ENCODE assay signal across 19 mouse cellular contexts in genomic region chr5:62760791-62761504, GRCm38 (mm10). TPM values are rescaled to one million over a fixed set of nuclear protein-coding genes. Genes with fewer than 3 reads are reported as not detected.
DNase-seq lines count a peak whose midpoint lies in the region; ATAC-seq and TF ChIP-seq lines count a peak whose summit lies in the region.
"Had no signal": no experiment of that assay in that cellular context is flagged by ENCODE, and none has a peak within 500 bp of the region (broad histone marks: within the 10 kb centered on the region; RNA-seq: fewer than 3 reads in every experiment).

No protein-coding gene starts in this region.

- H3K27ac ChIP-seq in kidney, adult 2 months (ENCODE audit: insufficient read depth, low read depth, low read length): no peak overlapping the region
- H3K27ac ChIP-seq in lung, postnatal 0 days (ENCODE audit: low read length): no peak overlapping the region
- H3K27ac ChIP-seq in macrophage: peak overlapping the region; percentile 87
- H3K27ac ChIP-seq: liver, embryonic 15.5 days; midbrain, embryonic 15.5 days had no signal

- WGBS in kidney, adult 2 months: 56% methylated on average over 5 of the region's 5 CpGs
- WGBS in lung, postnatal 0 days: 16% methylated on average over 5 of the region's 5 CpGs
- 17% methylated on average over 5 of the region's 5 CpGs for WGBS in macrophage (ENCODE audit: missing documents)

- no peak for ATAC-seq in lung, postnatal 0 days
- ATAC-seq: forebrain, embryonic 16.5 days; midbrain, embryonic 15.5 days had no signal

- H3K4me3 ChIP-seq in kidney, adult 2 months (ENCODE audit: insufficient read depth, low read depth, low read length): no peak overlapping the region
- H3K4me3 ChIP-seq in lung, postnatal 0 days (ENCODE audit: low read depth, low read length): no peak overlapping the region
- no peak overlapping the region for H3K4me3 ChIP-seq in macrophage (ENCODE audit: inconsistent target)
- H3K4me3 ChIP-seq: liver, embryonic 15.5 days; midbrain, embryonic 15.5 days had no signal

- TF ChIP-seq CTCF in kidney, adult 2 months (conservative IDR thresholded peaks at IDR 0.05; ENCODE audit: insufficient read depth, insufficient read length, low read depth, low read length): no peak
- no peak for TF ChIP-seq CTCF in lung, postnatal 0 days (IDR thresholded peaks at IDR 0.05)

- peaks cover 58% of the 10 kb centered on the region for H3K79me2 ChIP-seq in macrophage (ENCODE audit: inconsistent target)

- no peak overlapping the region for H3K9ac ChIP-seq in lung, postnatal 0 days (replicated peaks; ENCODE audit: low read depth)
- H3K9ac ChIP-seq: liver, embryonic 15.5 days; midbrain, embryonic 15.5 days had no signal

- intact Hi-C loops in heart, postnatal 14 days (cut with DNase I): loop anchor here (10.0 kb wide), 1 partner anchor 46 kb away; no protein-coding TSS in a partner anchor

- no peak for TF ChIP-seq POLR2A in kidney, adult 2 months (IDR thresholded peaks at IDR 0.05; ENCODE audit: low read depth, low read length)

- H3K4me2 ChIP-seq in lung, postnatal 0 days (replicated peaks; ENCODE audit: low read depth, low read length): no peak overlapping the region
- H3K4me2 ChIP-seq: liver, embryonic 15.5 days; midbrain, embryonic 15.5 days had no signal

- no peaks in the 10 kb centered on the region for H3K27me3 ChIP-seq in kidney, adult 2 months (replicated peaks; ENCODE audit: control insufficient read depth, insufficient read depth, low read length)
- no peaks in the 10 kb centered on the region for H3K27me3 ChIP-seq in lung, postnatal 0 days (replicated peaks; ENCODE audit: insufficient read depth, low read length)
- H3K27me3 ChIP-seq: midbrain, embryonic 15.5 days had no signal

- DNase-seq in heart, adult 11 months: peak; percentile 90
- no peak for DNase-seq in heart, postnatal 14 days
- DNase-seq in kidney, adult 2 months: peak; percentile 63
- DNase-seq in kidney, postnatal 4 days: no peak
- peak; percentile 21 for DNase-seq in lung, postnatal 0 days (ENCODE audit: low spot score)
- no peak for DNase-seq in lung, adult 18-20 months
- DNase-seq in thymus, postnatal 25 days: no peak
- DNase-seq: adrenal gland, postnatal 25 days; cerebellum, adult 11 months; gastrocnemius, postnatal 14 days; thymus, postnatal 36 days had no signal

- H3K4me1 ChIP-seq in kidney, adult 2 months (ENCODE audit: control insufficient read depth, insufficient read depth, low read length): peaks cover 15% of the 10 kb centered on the region; the same call in 1 of the 2 replicates
- peaks cover 8% of the 10 kb centered on the region; the same call in 1 of the 2 replicates for H3K4me1 ChIP-seq in lung, postnatal 0 days (ENCODE audit: insufficient read depth, low read depth, low read length)

- no peaks in the 10 kb centered on the region for H3K9me3 ChIP-seq in lung, postnatal 0 days (ENCODE audit: low read length)
- H3K9me3 ChIP-seq: liver, embryonic 15.5 days; midbrain, embryonic 15.5 days had no signal

- 0 out of 2 replicates have a peak, but pooled peaks have one; percentile 20 for TF ChIP-seq EP300 in lung, postnatal 0 days (IDR thresholded peaks at IDR 0.05)

- H3K36me3 ChIP-seq in kidney, adult 2 months (ENCODE audit: control insufficient read depth, insufficient read depth, low read length): no peaks in the 10 kb centered on the region
- no peaks in the 10 kb centered on the region for H3K36me3 ChIP-seq in lung, postnatal 0 days (ENCODE audit: insufficient read depth, low read length)
- H3K36me3 ChIP-seq in macrophage (ENCODE audit: inconsistent target): no peaks in the 10 kb centered on the region
- H3K36me3 ChIP-seq: liver, embryonic 15.5 days; midbrain, embryonic 15.5 days had no signal

RNA-seq across cellular contexts. Expression of gene Arap2, which starts 5.0 kb away (rescaled TPM):
- 1 to 10 TPM; 8.7 to 9.2 TPM for total RNA-seq in heart, postnatal 14 days (2021)
- polyA plus RNA-seq in kidney, adult 2 months (2012; rRNA removed): 5.0 and 6.6 TPM in 2 replicates
- 20.2 and 25.5 TPM in 2 replicates for polyA plus RNA-seq in lung, postnatal 0 days (2015; fragmentation: Nextera tagmentation; extraction: Ambion mirVana)
- 100 to 1,000 TPM in 4 of 26 experiments, 10 to 100 TPM in 21, 1 to 10 TPM in 1; 9.7 to 132 (median 42.9) TPM for total RNA-seq in macrophage (2018; cell fraction: chromatin; rRNA removed)
- total RNA-seq in macrophage (2018; cell fraction: cytosol; rRNA removed): 10 to 100 TPM in 15 of 26 experiments, 1 to 10 TPM in 11; 5.7 to 22.4 (median 13.7) TPM
- total RNA-seq in macrophage (2018; cell fraction: nucleus; rRNA removed): 10 to 100 TPM; 15.2 to 82.3 (median 29.1) TPM
- polyA plus RNA-seq in macrophage (2018): 9.6 to 18.3 TPM (median 14.8 TPM) in 3 replicates

RNA-seq across cellular contexts. Expression of gene Dthd1, which starts 52.7 kb away (rescaled TPM):
- under 1 TPM in 1 of 2 experiments, not detected in 1; 0.12 TPM for total RNA-seq in heart, postnatal 14 days (2021)
- not detected in 2 replicates for polyA plus RNA-seq in kidney, adult 2 months (2012; rRNA removed)
- not detected in 2 replicates for polyA plus RNA-seq in lung, postnatal 0 days (2015; fragmentation: Nextera tagmentation; extraction: Ambion mirVana)
- not detected for total RNA-seq in macrophage (2018; cell fraction: chromatin; rRNA removed)
- total RNA-seq in macrophage (2018; cell fraction: cytosol; rRNA removed): not detected
- total RNA-seq in macrophage (2018; cell fraction: nucleus; rRNA removed): not detected
- polyA plus RNA-seq in macrophage (2018): not detected in 3 replicates
- total RNA-seq: adrenal gland, postnatal 25 days; common myeloid progenitor, adult 5-6 weeks; gastrocnemius, postnatal 14 days; left cerebral cortex, postnatal 36 days had no signal
- polyA plus RNA-seq: forebrain, embryonic 16.5 days; inflammation-experienced regulatory T-cells, adult 6 months; liver, embryonic 15.5 days; midbrain, embryonic 15.5 days; neural tube, embryonic 14.5 days had no signal

Comparison
In these comparisons a context has a peak if more than half of its experiments do, and no peak if none do; other contexts are left out.
1. DNase-seq: peak in heart, adult 11 months (single experiment), kidney, adult 2 months (single experiment) and lung, postnatal 0 days (single experiment); none in heart, postnatal 14 days (0 of 2), kidney, postnatal 4 days (0 of 2), lung, adult 18-20 months (0 of 2) and thymus, postnatal 25 days (single experiment).